Mouse (Mus musculus) midbrain, embryonic 16.5 days (tissue): ENCODE data around the gene Capn2. TPM values are rescaled to one million over a fixed set of nuclear protein-coding genes. Genes with fewer than 3 reads are reported as not detected.

Source experiments
- ATAC-seq: fragments of 200-750 bp; cut with Nextera tagmentation; 2 replicates; pipeline ENCODE4 v1.8.0; 2017; ENCODE audit warnings: moderate TSS enrichment
- H3K27ac ChIP-seq: fragments of 300-500 bp; sonication (generic); 2 replicates; pipeline ENCODE4 v1.5.1; 2014; ENCODE audit warnings: mild to moderate bottlenecking, low read length, mixed read lengths
- H3K27me3 ChIP-seq: fragments of 300-500 bp; sonication (generic); 2 replicates; pipeline ENCODE4 v1.6.1; 2014; ENCODE audit warnings: low read depth, low read length, mixed read lengths; ENCODE audit not compliant: control insufficient read depth, insufficient read depth
- H3K36me3 ChIP-seq: fragments of 300-500 bp; sonication (generic); 2 replicates; pipeline ENCODE4 v1.6.1; 2014; ENCODE audit warnings: mild to moderate bottlenecking, low read length, moderate library complexity, mixed read lengths; ENCODE audit not compliant: control insufficient read depth, insufficient read depth
- H3K4me1 ChIP-seq: fragments of 300-500 bp; sonication (generic); 2 replicates; pipeline ENCODE4 v1.6.1; 2014; ENCODE audit warnings: mild to moderate bottlenecking, low read length, mixed read lengths; ENCODE audit not compliant: control insufficient read depth, insufficient read depth
- H3K4me2 ChIP-seq: fragments of 300-500 bp; sonication (generic); 2 replicates; pipeline ENCODE4 v1.6.1; 2014; ENCODE audit warnings: mild to moderate bottlenecking, low read length, mixed read lengths
- H3K4me3 ChIP-seq: fragments of 300-500 bp; sonication (generic); 2 replicates; pipeline ENCODE4 v1.5.1; 2014; ENCODE audit warnings: low read depth, mild to moderate bottlenecking, low read length, moderate library complexity, mixed read lengths
- H3K9ac ChIP-seq: fragments of 300-500 bp; sonication (generic); 2 replicates; pipeline ENCODE4 v1.6.1; 2014; ENCODE audit warnings: low read depth, low read length, mixed read lengths
- H3K9me3 ChIP-seq: fragments of 300-500 bp; sonication (generic); replicated peaks from 2 replicates; pipeline ENCODE4 v1.6.1; 2014; ENCODE audit warnings: mild to moderate bottlenecking, low read length, mixed read lengths; ENCODE audit not compliant: control insufficient read depth, poor library complexity, severe bottlenecking
- WGBS: fragments of 180-500 bp; shearing (Covaris S2); extraction: QIAGEN DNeasy Blood & Tissue Kit; methylation state at CpG from one replicate; pipeline ENCODE4 v1.1.7; 2014; 5-methylcytosine and 5-hydroxymethylcytosine counted together
- polyA plus RNA-seq: library from polyadenylated mRNA; unstranded; fragments of >200 nt; fragmentation: Nextera tagmentation; extraction: Ambion mirVana; gene quantifications from 2 replicates; pipeline ENCODE4 v1.2.1, GENCODE M21; 2015

Gene Capn2
- polyA plus RNA-seq = 84.5 and 89.8 TPM in 2 replicates

DNA sequence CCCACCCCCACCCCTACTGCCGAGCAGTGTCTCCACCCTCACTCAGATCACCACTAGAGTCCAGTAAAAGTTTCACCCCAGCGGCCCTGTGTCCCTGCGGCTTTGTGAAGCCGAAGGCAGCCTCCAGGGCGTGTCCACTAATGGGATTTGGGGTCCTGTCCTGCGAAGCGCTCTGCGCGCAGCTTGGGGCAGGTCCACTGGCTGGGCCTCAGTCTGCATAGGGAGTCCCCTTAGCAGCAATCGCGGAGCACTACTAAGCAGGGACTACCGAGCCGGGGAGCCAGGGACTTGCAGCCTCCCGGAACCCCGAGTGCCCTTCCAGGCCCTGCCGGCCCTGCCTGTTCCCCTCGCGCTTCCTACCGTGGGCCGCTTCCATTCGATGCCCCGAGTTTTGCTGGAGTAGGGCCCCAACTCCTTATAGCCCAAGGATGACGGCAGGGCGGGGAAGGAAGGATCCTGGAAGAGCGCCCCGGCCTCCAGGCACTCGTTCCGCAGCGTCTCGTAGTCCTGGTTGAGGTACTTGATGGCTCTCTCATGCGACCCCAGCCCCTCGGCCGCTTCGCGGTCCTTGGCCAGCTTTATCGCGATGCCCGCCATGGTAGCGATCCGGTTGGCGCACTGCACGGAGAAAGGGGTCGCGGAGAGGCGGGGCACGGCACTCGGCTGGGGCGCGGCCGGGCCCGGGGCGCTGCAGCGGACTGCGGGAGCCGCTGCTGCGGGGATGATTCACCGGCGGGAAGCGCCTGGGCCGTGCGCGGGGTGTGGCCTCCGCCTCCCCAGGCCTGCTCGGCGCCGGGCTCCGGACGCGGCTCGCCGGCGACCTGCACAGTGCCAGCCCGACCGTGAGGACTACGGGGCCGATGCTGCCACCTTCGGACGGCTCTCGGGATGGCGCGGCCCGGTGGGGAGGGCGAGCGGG lies at the start of gene Capn2:
Gene Capn2, minus strand, starts transcription at position 851 of the 919 bp plus-strand sequence.
- Histone ChIP-seq H3K4me2 (peak within 1 kb of the TSS; percentile 83), H3K36me3 (0 out of 2 replicates have a peak, but pooled peaks cover 3% of the 10 kb centered on the region), H3K4me3 (peak within 1 kb of the TSS; percentile 62), H3K27ac (peak within 1 kb of the TSS; percentile 78), H3K9me3 (no peaks in the 10 kb centered on the region), H3K27me3 (no peaks in the 10 kb centered on the region), H3K9ac (peak within 1 kb of the TSS; percentile 80), H3K4me1 (peaks cover 18% of the 10 kb centered on the region)
- WGBS = under 1% methylated on average over 77 of the region's 84 CpGs
- peak; percentile 97 for ATAC-seq

DNA sequence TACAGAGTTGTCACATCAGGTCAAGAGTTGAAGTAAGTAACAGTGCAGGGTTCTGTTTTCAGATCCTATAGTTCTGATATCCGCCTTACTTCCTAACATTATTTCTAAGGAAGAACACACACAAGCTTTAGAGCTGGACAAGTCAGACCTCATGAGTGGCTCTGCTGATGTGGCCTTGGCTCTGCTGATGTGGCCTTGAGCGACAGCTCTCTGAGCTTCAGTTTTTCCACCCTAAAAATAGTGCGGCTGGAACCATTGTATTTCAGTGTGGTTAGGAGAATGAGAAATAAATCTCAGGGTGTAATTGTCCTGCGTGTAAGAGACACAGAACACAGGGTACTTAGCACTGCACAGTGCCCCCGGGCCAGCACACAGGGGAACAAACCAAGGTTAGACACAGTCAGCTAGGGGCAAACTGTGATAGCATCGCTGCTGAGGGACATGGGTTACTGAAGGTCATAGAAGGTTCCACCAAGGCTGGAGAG lies 48.0 kb upstream of the Capn2 start:
- H3K27me3 ChIP-seq = no peaks in the 10 kb centered on the region
- 87% methylated on average over 6 of the region's 6 CpGs for WGBS
- H3K4me2 ChIP-seq = no peak overlapping the region
- no peak for ATAC-seq
- H3K27ac ChIP-seq = no peak overlapping the region
- no peaks in the 10 kb centered on the region for H3K36me3 ChIP-seq
- H3K9me3 ChIP-seq = no peaks in the 10 kb centered on the region
- H3K9ac ChIP-seq = no peak overlapping the region
- peaks cover 9% of the 10 kb centered on the region for H3K4me1 ChIP-seq
- H3K4me3 ChIP-seq = no peak overlapping the region

DNA sequence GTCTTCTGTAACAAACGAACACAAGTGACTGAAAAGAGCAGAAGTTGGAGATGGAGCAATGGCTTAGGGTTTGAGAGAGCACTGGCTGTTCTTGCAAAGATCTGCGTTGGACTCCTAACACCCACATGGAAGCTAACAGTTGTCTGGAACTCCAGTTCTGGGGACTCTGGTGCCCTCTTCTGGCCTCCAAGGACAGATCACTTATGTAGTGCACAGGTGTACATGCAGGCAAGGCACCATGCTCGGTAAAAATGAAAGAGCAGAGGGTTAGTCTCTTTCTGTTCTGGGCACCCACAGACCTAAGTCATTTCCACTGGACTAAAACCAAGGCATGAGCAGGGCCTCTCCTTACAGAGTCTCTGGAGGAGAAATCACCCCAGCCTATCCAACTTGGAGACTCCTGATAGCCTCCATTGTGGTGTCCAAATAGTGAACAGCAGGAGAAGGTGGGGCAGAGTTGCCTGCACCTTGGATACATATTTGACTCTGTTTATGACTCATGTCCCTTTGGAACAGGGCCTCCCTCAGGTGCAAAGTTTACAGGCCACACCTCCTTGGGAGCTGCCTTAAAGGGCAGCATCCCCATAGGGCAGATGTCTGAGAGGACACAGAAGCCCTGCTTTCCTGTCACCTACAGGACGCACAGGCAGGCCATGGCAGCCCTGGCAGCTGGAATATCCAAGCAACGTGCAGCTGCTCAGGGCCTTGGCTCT lies 47.2 kb upstream of the Capn2 start, which contains the start of gene Capn8:
Gene Capn8, plus strand, starts transcription at position 600 of the 713 bp plus-strand sequence.
- no peaks in the 10 kb centered on the region for H3K9me3 ChIP-seq
- H3K4me1 ChIP-seq = peaks cover 9% of the 10 kb centered on the region
- H3K4me3 ChIP-seq = no peak within 1 kb of the TSS
- H3K36me3 ChIP-seq = no peaks in the 10 kb centered on the region
- ATAC-seq = no peak
- no peak within 1 kb of the TSS for H3K4me2 ChIP-seq
- WGBS = 77% methylated on average over 5 of the region's 5 CpGs
- H3K9ac ChIP-seq = no peak within 1 kb of the TSS
- no peak within 1 kb of the TSS for H3K27ac ChIP-seq
- no peaks in the 10 kb centered on the region for H3K27me3 ChIP-seq

DNA sequence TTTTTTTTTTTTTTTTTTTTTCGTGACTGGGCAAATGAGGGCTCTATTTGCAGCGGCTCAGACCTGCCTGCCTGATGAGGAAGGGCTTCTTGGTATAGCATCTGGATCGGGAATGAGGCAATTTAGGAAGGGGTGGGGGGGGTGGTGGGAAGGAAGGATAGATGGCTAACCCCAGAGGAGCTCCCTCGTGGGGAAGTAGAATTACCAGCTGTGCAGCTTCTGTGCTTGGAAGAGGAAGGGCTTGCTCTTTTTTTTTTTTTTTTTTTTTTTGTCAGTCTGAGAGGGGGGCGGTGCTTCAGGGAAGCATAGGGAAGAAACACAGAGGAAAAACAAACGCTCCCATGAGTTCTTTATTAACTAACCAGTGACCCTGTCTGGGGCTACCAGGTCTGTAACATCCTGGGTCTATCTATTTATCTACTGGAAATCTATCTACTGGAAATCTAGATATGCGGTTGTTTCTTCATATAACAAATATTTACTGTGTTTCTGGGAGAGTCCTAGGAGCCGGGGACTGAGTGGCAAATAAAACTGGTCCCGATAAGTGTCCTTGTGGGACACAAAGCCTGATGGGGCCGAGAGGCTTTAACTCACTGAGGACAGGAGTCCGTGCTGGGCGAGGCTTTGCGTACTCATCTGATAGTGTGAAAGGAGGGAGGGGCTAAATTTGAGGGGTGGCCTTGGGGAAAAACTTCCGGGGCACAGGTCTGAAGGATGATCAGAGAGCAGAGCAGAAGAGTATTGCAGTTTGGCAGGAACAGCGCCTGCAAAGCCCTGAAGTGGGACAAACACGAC lies 45.4 kb upstream of the Capn2 start:
- no peak overlapping the region for H3K27ac ChIP-seq
- H3K9ac ChIP-seq = no peak overlapping the region
- H3K36me3 ChIP-seq = no peaks in the 10 kb centered on the region
- H3K4me1 ChIP-seq = peaks cover 9% of the 10 kb centered on the region
- no peaks in the 10 kb centered on the region for H3K9me3 ChIP-seq
- ATAC-seq = no peak
- WGBS = 42% methylated on average over 16 of the region's 16 CpGs
- H3K4me2 ChIP-seq = peak overlapping the region; percentile 28; the same call in 1 of the 2 replicates
- no peak overlapping the region for H3K4me3 ChIP-seq
- no peaks in the 10 kb centered on the region for H3K27me3 ChIP-seq

DNA sequence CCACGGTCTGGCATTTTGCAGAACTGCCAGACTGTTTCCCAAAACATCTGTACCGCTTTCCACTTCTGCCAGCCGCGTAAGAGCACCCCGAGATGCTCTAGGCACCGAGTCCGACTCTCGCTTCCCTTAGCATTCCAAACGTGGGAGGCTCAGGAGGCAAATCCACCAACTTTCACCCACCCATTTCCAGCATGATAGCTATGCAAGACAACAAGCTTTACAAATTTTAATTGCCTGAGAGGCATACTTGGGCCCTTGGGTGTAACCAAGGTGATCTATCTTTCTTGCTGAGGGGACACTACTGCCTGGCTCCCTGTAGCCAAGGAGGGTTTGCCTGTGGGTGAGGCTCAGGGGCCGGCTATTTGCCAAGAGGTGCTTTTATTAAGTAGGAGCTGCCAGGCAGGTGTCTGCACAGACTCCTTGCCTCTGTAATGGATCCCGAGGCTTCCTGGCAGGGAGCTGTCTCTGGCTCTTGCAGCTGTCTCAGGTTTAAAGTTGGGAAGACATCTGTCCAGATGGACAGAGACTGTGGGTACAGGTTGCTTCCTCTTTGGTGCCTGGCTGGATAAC lies 44.6 kb upstream of the Capn2 start:
- Histone ChIP-seq H3K4me3 (no peak overlapping the region), H3K4me2 (no peak overlapping the region), H3K27me3 (no peaks in the 10 kb centered on the region), H3K9ac (no peak overlapping the region), H3K27ac (no peak overlapping the region), H3K9me3 (no peaks in the 10 kb centered on the region), H3K36me3 (no peaks in the 10 kb centered on the region), H3K4me1 (peaks cover 9% of the 10 kb centered on the region)
- ATAC-seq = no peak
- WGBS = 73% methylated on average over 11 of the region's 11 CpGs

DNA sequence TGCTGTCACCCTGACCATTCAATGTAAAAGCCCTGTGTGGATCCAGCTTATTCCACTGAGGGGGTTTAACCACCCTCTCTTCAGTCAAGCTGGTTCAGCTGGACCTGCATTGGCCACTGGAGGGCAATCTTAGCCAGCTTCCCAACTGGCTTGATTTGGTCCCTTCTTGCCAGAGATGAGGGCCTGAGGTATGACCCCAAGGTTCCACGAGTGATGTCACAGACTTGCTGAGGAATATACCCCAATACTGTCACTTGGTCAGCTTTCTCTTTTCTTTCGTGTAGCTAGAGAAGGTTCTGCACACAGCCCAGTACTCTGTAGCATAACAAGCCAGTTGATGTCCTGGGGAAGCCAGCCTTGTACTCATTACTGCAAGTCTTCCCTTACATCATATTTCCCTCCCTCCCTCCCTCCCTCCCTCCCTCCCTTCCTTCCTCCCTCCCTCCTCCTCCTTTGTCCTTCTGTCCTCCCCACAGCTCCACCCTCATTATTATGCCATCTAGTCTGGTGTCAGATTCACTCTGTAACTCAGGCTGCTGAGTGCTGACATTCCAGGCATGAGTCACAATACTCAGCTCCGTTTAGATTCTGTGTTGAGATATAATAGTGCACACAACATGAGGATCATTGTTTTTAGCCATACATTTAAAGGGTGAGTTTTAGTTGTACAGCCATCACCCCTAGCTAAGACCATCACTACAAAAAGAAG lies 43.1 kb upstream of the Capn2 start:
- Histone ChIP-seq H3K4me3 (no peak overlapping the region), H3K27ac (no peak overlapping the region), H3K27me3 (no peaks in the 10 kb centered on the region), H3K9ac (no peak overlapping the region), H3K36me3 (no peaks in the 10 kb centered on the region), H3K4me1 (peaks cover 9% of the 10 kb centered on the region), H3K4me2 (no peak overlapping the region), H3K9me3 (no peaks in the 10 kb centered on the region)
- WGBS = 31% methylated on average over 3 of the region's 3 CpGs
- peak; percentile 66; the same call in 1 of the 2 replicates for ATAC-seq

DNA sequence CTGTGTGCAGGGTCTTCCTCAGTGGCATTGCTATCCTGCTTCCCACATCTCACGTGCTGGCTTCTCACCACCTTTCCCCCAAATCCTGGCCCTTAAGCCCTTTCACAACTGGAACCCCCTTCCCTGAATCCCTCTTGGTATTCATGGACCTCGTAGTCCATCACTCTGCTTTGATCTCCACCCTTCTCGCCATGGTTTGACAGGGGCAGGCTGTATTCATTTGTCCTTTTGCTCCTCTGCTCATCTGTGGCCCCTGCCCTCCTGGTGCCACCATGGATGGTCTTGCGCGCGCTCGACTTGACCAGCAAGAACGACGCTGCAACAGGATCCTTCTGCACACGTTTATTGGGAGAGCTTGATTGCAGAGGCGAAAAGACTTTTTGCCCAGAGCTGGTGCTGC lies 42.1 kb upstream of the Capn2 start:
- no peak overlapping the region for H3K27ac ChIP-seq
- peaks cover 9% of the 10 kb centered on the region for H3K4me1 ChIP-seq
- H3K36me3 ChIP-seq = no peaks in the 10 kb centered on the region
- no peak overlapping the region for H3K4me2 ChIP-seq
- no peak overlapping the region for H3K9ac ChIP-seq
- WGBS = 88% methylated on average over 10 of the region's 11 CpGs
- no peak for ATAC-seq
- no peak overlapping the region for H3K4me3 ChIP-seq
- H3K27me3 ChIP-seq = no peaks in the 10 kb centered on the region
- H3K9me3 ChIP-seq = no peaks in the 10 kb centered on the region

DNA sequence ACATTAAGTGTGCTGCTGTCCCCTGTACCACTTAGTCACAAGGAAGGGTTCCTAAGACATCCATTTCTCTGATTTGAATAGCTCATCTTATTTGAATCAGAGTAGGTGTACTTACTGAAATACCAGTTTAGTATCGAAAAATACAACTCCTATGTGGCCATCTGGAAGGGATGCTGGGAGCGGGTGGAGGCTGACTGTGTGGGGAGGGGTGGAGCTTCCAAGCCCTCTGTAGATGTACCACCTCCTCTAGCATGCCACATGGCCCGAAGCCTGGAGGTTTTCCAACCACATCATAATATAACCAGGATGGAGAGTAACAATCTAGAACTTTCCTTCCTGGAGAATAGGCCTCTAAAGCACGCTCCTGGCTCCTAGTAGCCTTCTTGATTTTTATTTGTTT lies 40.9 kb upstream of the Capn2 start:
- H3K4me3 ChIP-seq = no peak overlapping the region
- H3K9ac ChIP-seq = no peak overlapping the region
- H3K27ac ChIP-seq = no peak overlapping the region
- no peak overlapping the region for H3K4me2 ChIP-seq
- peaks cover 8% of the 10 kb centered on the region for H3K4me1 ChIP-seq
- no peaks in the 10 kb centered on the region for H3K36me3 ChIP-seq
- ATAC-seq = no peak
- WGBS = 84% methylated on average over 4 of the region's 4 CpGs
- no peaks in the 10 kb centered on the region for H3K27me3 ChIP-seq
- no peaks in the 10 kb centered on the region for H3K9me3 ChIP-seq
